Mouse (Mus musculus) subcutaneous adipose tissue, adult 2 months (tissue): ENCODE data around the gene Olfr1200. TPM values are rescaled to one million over a fixed set of nuclear protein-coding genes. Genes with fewer than 3 reads are reported as not detected.

Experiments
- polyA plus RNA-seq: library from polyadenylated mRNA; depleted of rRNA; stranded (reverse); fragments of >200 nt; gene quantifications from 2 replicates; pipeline ENCODE4 v1.2.3, GENCODE M21; 2012; ENCODE audit warnings: low replicate concordance; rRNA removed

Gene Olfr1200
- not detected in 2 replicates for polyA plus RNA-seq

DNA sequence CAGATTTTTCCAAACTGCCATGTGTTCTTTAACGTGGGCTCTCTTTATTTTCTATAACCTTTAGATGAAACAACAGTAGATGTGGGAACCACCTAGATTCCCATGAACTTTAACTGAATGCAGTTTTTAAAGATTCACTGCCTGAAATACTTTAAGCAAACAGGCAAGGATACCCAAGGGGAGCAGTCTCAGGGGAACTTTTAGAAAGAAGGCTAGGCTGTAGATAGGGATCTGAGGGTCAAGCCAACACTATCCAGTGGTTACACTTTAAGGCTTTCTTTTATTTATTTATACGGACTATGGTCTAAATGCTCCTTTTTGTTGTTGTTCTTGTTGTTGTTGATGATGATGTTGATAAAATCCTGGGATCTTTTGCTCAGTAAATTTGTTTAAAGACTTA lies at the start of gene Olfr1200:
Olfr1200 (minus strand) TSS at position 101 of the 400 bp plus-strand sequence.

DNA sequence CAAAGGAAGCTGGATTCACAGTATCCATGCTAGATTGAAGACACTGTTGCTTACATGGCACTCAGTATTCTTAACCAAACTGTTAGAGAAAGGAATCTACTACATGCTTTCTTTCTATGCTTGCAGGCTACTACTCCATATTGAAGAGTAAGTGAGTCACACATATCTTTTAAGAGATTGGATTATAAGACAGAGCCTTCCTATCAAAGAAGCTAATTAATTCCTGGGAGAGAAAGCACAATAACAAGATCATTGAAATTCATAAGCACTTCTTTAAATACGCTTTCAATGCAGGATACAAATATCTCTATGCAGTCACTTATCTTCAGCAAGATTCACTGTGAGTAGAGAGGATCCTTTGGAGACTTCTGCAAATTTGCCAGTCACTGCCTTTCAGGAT lies 43.9 kb upstream of the Olfr1200 start, which contains the start of gene Olfr1202:
Olfr1202 (plus strand) TSS at position 301 of the 400 bp plus-strand sequence.

DNA sequence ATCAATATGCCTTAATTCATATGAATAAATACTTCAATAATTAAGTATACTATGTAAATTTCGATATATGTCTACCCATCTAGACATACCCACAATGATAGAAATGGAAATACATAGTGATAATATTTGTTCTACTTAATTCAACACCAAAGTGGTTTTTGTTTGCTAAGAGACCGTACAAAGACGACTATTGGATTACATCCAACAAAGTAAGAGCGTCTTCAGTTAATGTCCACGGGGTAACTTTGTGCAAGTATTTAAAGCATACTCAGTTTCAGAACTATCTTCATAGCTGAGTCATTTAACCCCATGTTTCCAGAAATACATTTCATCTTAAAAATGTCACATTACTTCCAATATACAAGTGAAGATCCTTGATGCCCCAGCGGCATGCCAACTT lies 22.4 kb upstream of the Olfr1200 start, which contains the start of gene Olfr1201:
Olfr1201 (plus strand) TSS at position 301 of the 400 bp plus-strand sequence.

DNA sequence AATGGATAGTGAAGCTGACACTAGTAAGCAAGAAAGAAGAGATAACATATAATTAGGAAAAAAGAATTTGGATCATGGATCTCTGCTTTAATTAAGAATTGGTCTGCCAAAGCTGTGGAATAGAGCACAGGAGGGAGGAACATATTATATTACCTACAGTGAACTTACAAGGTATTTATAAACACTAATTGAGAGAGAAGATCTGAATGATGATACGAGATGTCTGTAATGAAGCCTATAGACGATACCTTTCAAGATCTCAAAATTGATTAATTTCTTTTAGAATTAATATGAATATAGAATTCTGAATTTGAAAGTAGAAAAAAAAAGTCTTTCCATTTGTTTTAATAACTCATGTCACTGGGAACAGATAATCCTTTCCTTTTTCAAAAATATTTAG lies 9.9 kb downstream of the Olfr1200 start, which contains the start of gene Olfr1199:
Olfr1199 (minus strand) TSS at position 101 of the 400 bp plus-strand sequence.

DNA sequence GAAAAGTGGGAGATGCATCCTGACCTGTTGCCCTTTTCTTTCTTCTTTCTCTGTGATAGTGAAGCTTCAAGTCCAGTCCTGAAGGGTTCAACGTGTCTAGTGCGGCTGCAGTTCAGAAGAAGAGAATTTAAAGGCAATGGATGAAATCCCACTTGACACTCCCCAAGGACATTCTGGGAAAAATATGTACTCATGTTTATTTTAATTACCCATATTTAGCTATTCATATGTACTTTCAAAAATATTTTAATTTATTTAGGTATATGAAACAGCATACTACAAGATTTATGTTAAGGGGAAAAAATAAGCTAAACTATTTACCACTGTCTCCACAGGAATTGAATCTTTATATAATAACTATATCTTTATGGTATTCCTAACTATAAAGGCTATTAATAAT lies 19.0 kb downstream of the Olfr1200 start, which contains the start of gene Olfr1198:
Olfr1198 (minus strand) TSS at position 101 of the 400 bp plus-strand sequence.

DNA sequence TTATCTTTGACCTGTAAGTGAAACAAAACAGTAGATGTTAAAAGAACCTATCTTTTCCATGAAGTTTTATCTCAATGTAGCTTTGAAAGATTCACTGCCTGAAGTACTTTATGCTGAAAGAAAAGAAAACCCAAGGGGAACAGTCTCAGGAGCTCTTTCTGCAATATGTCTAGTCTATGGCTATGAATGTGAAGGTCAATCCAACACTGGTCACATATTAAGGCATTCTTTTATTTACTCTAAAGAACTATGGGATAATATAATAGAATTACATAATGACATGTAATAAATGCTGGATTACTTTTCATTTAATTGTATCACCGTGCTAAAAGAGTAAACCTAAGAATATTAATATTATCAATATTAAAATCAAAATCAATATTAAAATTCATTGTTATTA lies 38.0 kb downstream of the Olfr1200 start, which contains the start of gene Olfr1197:
Olfr1197 (minus strand) TSS at position 101 of the 400 bp plus-strand sequence.

Other genes with a start within 250 kb of the Olfr1200 start
- gene Olfr1188, start 213.6 kb downstream of the Olfr1200 start, polyA plus RNA-seq: not detected in 2 replicates
- not detected in 2 replicates for gene Olfr1189, start 184.0 kb downstream of the Olfr1200 start, polyA plus RNA-seq
- gene Olfr1191-ps1, start 129.9 kb downstream of the Olfr1200 start, polyA plus RNA-seq: not detected in 2 replicates
- gene Olfr1192-ps1, start 122.0 kb downstream of the Olfr1200 start, polyA plus RNA-seq: not detected in 2 replicates
- gene Olfr1193, start 94.9 kb downstream of the Olfr1200 start, polyA plus RNA-seq: not detected in 2 replicates
- not detected in 2 replicates for gene Olfr1195, start 81.3 kb downstream of the Olfr1200 start, polyA plus RNA-seq
- not detected in 2 replicates for gene Olfr1196, start 65.9 kb downstream of the Olfr1200 start, polyA plus RNA-seq
- gene Olfr1197, start 38.1 kb downstream of the Olfr1200 start, polyA plus RNA-seq: not detected in 2 replicates
- gene Olfr1198, start 19.1 kb downstream of the Olfr1200 start, polyA plus RNA-seq: not detected in 2 replicates
- not detected in 2 replicates for gene Olfr1199, start 10.0 kb downstream of the Olfr1200 start, polyA plus RNA-seq
- gene Olfr1201, start 22.5 kb upstream of the Olfr1200 start, polyA plus RNA-seq: not detected in 2 replicates
- gene Olfr1202, start 44.0 kb upstream of the Olfr1200 start, polyA plus RNA-seq: not detected in 2 replicates
- gene Olfr1205, start 59.2 kb upstream of the Olfr1200 start, polyA plus RNA-seq: not detected in 2 replicates
- not detected in 2 replicates for gene Olfr1204, start 78.8 kb upstream of the Olfr1200 start, polyA plus RNA-seq
- gene Olfr1206, start 92.7 kb upstream of the Olfr1200 start, polyA plus RNA-seq: not detected in 2 replicates
- not detected in 2 replicates for gene Olfr1208, start 131.8 kb upstream of the Olfr1200 start, polyA plus RNA-seq
- not detected in 2 replicates for gene Olfr1209, start 144.7 kb upstream of the Olfr1200 start, polyA plus RNA-seq
- gene Olfr1211, start 167.6 kb upstream of the Olfr1200 start, polyA plus RNA-seq: not detected in 2 replicates
- not detected in 2 replicates for gene Olfr1212, start 183.5 kb upstream of the Olfr1200 start, polyA plus RNA-seq
- not detected in 2 replicates for gene Gm13762, start 209.8 kb upstream of the Olfr1200 start, polyA plus RNA-seq
- not detected in 2 replicates for gene Olfr1214, start 222.2 kb upstream of the Olfr1200 start, polyA plus RNA-seq
- not detected in 2 replicates for gene Olfr1215, start 236.5 kb upstream of the Olfr1200 start, polyA plus RNA-seq
- not detected in 2 replicates for gene Olfr1216, start 247.9 kb upstream of the Olfr1200 start, polyA plus RNA-seq